13 mouse cellular contexts compared by ENCODE assay signal in the genomic region with DNA sequence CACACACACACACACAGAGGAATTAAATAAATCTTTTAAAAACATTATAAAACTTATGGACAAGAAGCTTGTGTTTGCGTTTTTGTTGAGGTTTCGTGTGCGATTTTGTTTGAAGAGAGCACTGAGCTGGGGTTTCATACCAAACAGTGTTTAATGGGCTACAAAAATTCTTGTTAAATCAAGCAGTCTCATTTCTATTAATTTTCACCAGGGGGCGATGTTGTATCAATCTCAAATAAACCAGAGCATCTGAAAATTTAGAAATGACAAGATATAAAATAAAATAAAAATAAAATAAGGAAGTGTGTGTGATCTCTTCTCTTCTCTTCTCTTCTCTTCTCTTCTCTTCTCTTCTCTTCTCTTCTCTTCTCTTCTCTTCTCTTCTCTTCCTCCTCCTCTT. TPM values are rescaled to one million over a fixed set of nuclear protein-coding genes. Genes with fewer than 3 reads are reported as not detected.
DNase-seq lines count a peak whose midpoint lies in the region; ATAC-seq and TF ChIP-seq lines count a peak whose summit lies in the region.
"Had no signal": no experiment of that assay in that cellular context is flagged by ENCODE, and none has a peak within 500 bp of the region (broad histone marks: within the 10 kb centered on the region; RNA-seq: fewer than 3 reads in every experiment).

No protein-coding gene starts in this region.

- peak; percentile 75 for DNase-seq in forebrain, postnatal 0 days
- peak; percentile 64 for DNase-seq in lung, postnatal 0 days (ENCODE audit: low spot score)
- DNase-seq in lung, postnatal 14 days: no peak
- peak; percentile 50 for DNase-seq in brain, embryonic 18.5 days (ENCODE audit: low read depth, low spot score)
- DNase-seq in splenic B cell, adult 2 months (ENCODE audit: low read depth, low spot score): peak; percentile 6
- no peak for DNase-seq in cerebellum, adult 11-12 months
- DNase-seq: gastrocnemius, postnatal 14 days; kidney, postnatal 4 days; liver had no signal

- H3K27ac ChIP-seq in forebrain, postnatal 0 days (ENCODE audit: low read depth, low read length): no peak overlapping the region
- H3K27ac ChIP-seq in forebrain, embryonic 13.5 days: no peak overlapping the region
- no peak overlapping the region for H3K27ac ChIP-seq in lung, postnatal 0 days (ENCODE audit: low read length)
- H3K27ac ChIP-seq: embryonic facial prominence, embryonic 15.5 days had no signal

- H3K9ac ChIP-seq in forebrain, postnatal 0 days: no peak overlapping the region
- no peak overlapping the region for H3K9ac ChIP-seq in forebrain, embryonic 13.5 days
- no peak overlapping the region for H3K9ac ChIP-seq in lung, postnatal 0 days (replicated peaks; ENCODE audit: low read depth)
- H3K9ac ChIP-seq: embryonic facial prominence, embryonic 15.5 days had no signal

- H3K9me3 ChIP-seq in forebrain, postnatal 0 days (ENCODE audit: low read length): no peaks in the 10 kb centered on the region
- 0 out of 2 replicates have a peak, but pooled peaks cover 4% of the 10 kb centered on the region for H3K9me3 ChIP-seq in forebrain, embryonic 13.5 days (replicated peaks)
- no peaks in the 10 kb centered on the region for H3K9me3 ChIP-seq in lung, postnatal 0 days (ENCODE audit: low read length)
- H3K9me3 ChIP-seq: embryonic facial prominence, embryonic 15.5 days had no signal

- peaks cover 3% of the 10 kb centered on the region; the same call in 1 of the 2 replicates for H3K4me1 ChIP-seq in forebrain, postnatal 0 days (ENCODE audit: insufficient read depth)
- peaks cover 21% of the 10 kb centered on the region for H3K4me1 ChIP-seq in forebrain, embryonic 13.5 days
- H3K4me1 ChIP-seq in lung, postnatal 0 days (ENCODE audit: insufficient read depth, low read depth, low read length): no peaks in the 10 kb centered on the region
- H3K4me1 ChIP-seq: embryonic facial prominence, embryonic 15.5 days had no signal

- 42% methylated on average over 4 of the region's 4 CpGs for WGBS in forebrain, postnatal 0 days
- WGBS in forebrain, embryonic 13.5 days: 36% methylated on average over 4 of the region's 4 CpGs
- WGBS in lung, postnatal 0 days: 21% methylated on average over 4 of the region's 4 CpGs

- H3K4me2 ChIP-seq in forebrain, postnatal 0 days (ENCODE audit: low read depth): no peak overlapping the region
- H3K4me2 ChIP-seq in forebrain, embryonic 13.5 days: no peak overlapping the region
- H3K4me2 ChIP-seq in lung, postnatal 0 days (replicated peaks; ENCODE audit: low read depth, low read length): no peak overlapping the region
- H3K4me2 ChIP-seq: embryonic facial prominence, embryonic 15.5 days had no signal

- H3K36me3 ChIP-seq in forebrain, postnatal 0 days (ENCODE audit: insufficient read depth): no peaks in the 10 kb centered on the region
- H3K36me3 ChIP-seq in forebrain, embryonic 13.5 days (ENCODE audit: poor library complexity, severe bottlenecking): no peaks in the 10 kb centered on the region
- H3K36me3 ChIP-seq in lung, postnatal 0 days (ENCODE audit: insufficient read depth, low read length): no peaks in the 10 kb centered on the region
- H3K36me3 ChIP-seq in splenic B cell, adult 2 months (ENCODE audit: control insufficient read depth, insufficient read depth, low read length, poor library complexity, severe bottlenecking): no peaks in the 10 kb centered on the region
- H3K36me3 ChIP-seq: embryonic facial prominence, embryonic 15.5 days had no signal

- peak; percentile 57 for TF ChIP-seq CTCF in forebrain, postnatal 0 days (IDR thresholded peaks at IDR 0.05; ENCODE audit: low read depth)
- TF ChIP-seq CTCF in lung, postnatal 0 days (IDR thresholded peaks at IDR 0.05): peak; percentile 55

- no peak for TF ChIP-seq EP300 in lung, postnatal 0 days (IDR thresholded peaks at IDR 0.05)

- no peaks in the 10 kb centered on the region for H3K27me3 ChIP-seq in forebrain, postnatal 0 days (ENCODE audit: insufficient read depth, low read length)
- no peaks in the 10 kb centered on the region for H3K27me3 ChIP-seq in forebrain, embryonic 13.5 days
- no peaks in the 10 kb centered on the region for H3K27me3 ChIP-seq in lung, postnatal 0 days (replicated peaks; ENCODE audit: insufficient read depth, low read length)
- H3K27me3 ChIP-seq in splenic B cell, adult 2 months (ENCODE audit: control insufficient read depth, insufficient read depth, low read length, poor library complexity, severe bottlenecking): no peaks in the 10 kb centered on the region
- H3K27me3 ChIP-seq: embryonic facial prominence, embryonic 15.5 days had no signal

- peak; percentile 43; the same call in 1 of the 2 replicates for ATAC-seq in forebrain, postnatal 0 days
- no peak for ATAC-seq in forebrain, embryonic 13.5 days
- ATAC-seq in lung, postnatal 0 days: no peak
- no peak for ATAC-seq in activated CD4-positive, CD25-positive, alpha-beta regulatory T cell, adult 4 months

- H3K4me3 ChIP-seq in forebrain, postnatal 0 days (ENCODE audit: low read depth, low read length): no peak overlapping the region
- no peak overlapping the region for H3K4me3 ChIP-seq in forebrain, embryonic 13.5 days
- H3K4me3 ChIP-seq in lung, postnatal 0 days (ENCODE audit: low read depth, low read length): no peak overlapping the region
- H3K4me3 ChIP-seq: embryonic facial prominence, embryonic 15.5 days had no signal

RNA-seq across cellular contexts. Expression of a gene that starts 19.8 kb away (rescaled TPM):
- 1.9 and 3.7 TPM in 2 replicates for total RNA-seq in forebrain, postnatal 0 days (2014; rRNA removed)
- 1.2 and 3.1 TPM in 2 replicates for polyA plus RNA-seq in forebrain, postnatal 0 days (2015; fragmentation: Nextera tagmentation; extraction: Ambion mirVana)
- polyA plus RNA-seq in forebrain, embryonic 13.5 days (2015; fragmentation: Nextera tagmentation; extraction: Ambion mirVana): 0.25 and 0.44 TPM in 2 replicates
- 5.0 and 5.5 TPM in 2 replicates for polyA plus RNA-seq in lung, postnatal 0 days (2015; fragmentation: Nextera tagmentation; extraction: Ambion mirVana)
- not detected for polyA plus RNA-seq in activated CD4-positive, CD25-positive, alpha-beta regulatory T cell, adult 4 months (2017; shearing (Covaris generic))
- total RNA-seq: hematopoietic stem cell, adult 5-6 weeks had no signal

RNA-seq across cellular contexts. Expression of a gene that starts 33.4 kb away (rescaled TPM):
- total RNA-seq in forebrain, postnatal 0 days (2014; rRNA removed): 0.85 TPM in 1 of 2 replicates, not detected in the other
- 0.77 and 0.87 TPM in 2 replicates for polyA plus RNA-seq in forebrain, postnatal 0 days (2015; fragmentation: Nextera tagmentation; extraction: Ambion mirVana)
- 0.21 and 0.34 TPM in 2 replicates for polyA plus RNA-seq in forebrain, embryonic 13.5 days (2015; fragmentation: Nextera tagmentation; extraction: Ambion mirVana)
- 17.1 and 21.6 TPM in 2 replicates for polyA plus RNA-seq in lung, postnatal 0 days (2015; fragmentation: Nextera tagmentation; extraction: Ambion mirVana)
- not detected for polyA plus RNA-seq in activated CD4-positive, CD25-positive, alpha-beta regulatory T cell, adult 4 months (2017; shearing (Covaris generic))
- total RNA-seq: hematopoietic stem cell, adult 5-6 weeks had no signal

Comparison
In these comparisons a context has a peak if more than half of its experiments do, and no peak if none do; other contexts are left out.
1. DNase-seq: peak in forebrain, postnatal 0 days (single experiment), lung, postnatal 0 days (single experiment), brain, embryonic 18.5 days (single experiment) and splenic B cell, adult 2 months (single experiment); none in lung, postnatal 14 days (single experiment) and cerebellum, adult 11-12 months (single experiment).